In genomic region chr2:24761923-24762445, GRCm38 (mm10) we compare ENCODE assay signal across 8 mouse cellular contexts. TPM values are rescaled to one million over a fixed set of nuclear protein-coding genes. Genes with fewer than 3 reads are reported as not detected.
DNase-seq lines count a peak whose midpoint lies in the region; ATAC-seq and TF ChIP-seq lines count a peak whose summit lies in the region.

No protein-coding gene starts in this region.

- no peak for TF ChIP-seq CTCF in kidney, postnatal 0 days (IDR thresholded peaks at IDR 0.05; ENCODE audit: low read depth)

- no peak overlapping the region for H3K9ac ChIP-seq in heart, embryonic 11.5 days (ENCODE audit: low read depth, low read length)
- H3K9ac ChIP-seq in kidney, postnatal 0 days (ENCODE audit: low read depth, low read length): no peak overlapping the region
- H3K9ac ChIP-seq in limb, embryonic 15.5 days: no peak overlapping the region
- H3K9ac ChIP-seq in stomach, embryonic 16.5 days (ENCODE audit: low read length): no peak overlapping the region

- no peaks in the 10 kb centered on the region for H3K9me3 ChIP-seq in heart, embryonic 11.5 days (replicated peaks; ENCODE audit: control insufficient read depth, low read length)
- H3K9me3 ChIP-seq in kidney, postnatal 0 days (replicated peaks; ENCODE audit: low read length): no peaks in the 10 kb centered on the region
- H3K9me3 ChIP-seq in limb, embryonic 15.5 days: no peaks in the 10 kb centered on the region
- no peaks in the 10 kb centered on the region for H3K9me3 ChIP-seq in stomach, embryonic 16.5 days (replicated peaks; ENCODE audit: control insufficient read depth, low read length)

- peaks cover 33% of the 10 kb centered on the region for H3K27me3 ChIP-seq in heart, embryonic 11.5 days (ENCODE audit: control insufficient read depth, insufficient read depth, low read length)
- H3K27me3 ChIP-seq in kidney, postnatal 0 days (ENCODE audit: insufficient read depth, low read length): peaks cover 21% of the 10 kb centered on the region
- peaks cover 42% of the 10 kb centered on the region for H3K27me3 ChIP-seq in limb, embryonic 15.5 days
- H3K27me3 ChIP-seq in stomach, embryonic 16.5 days (ENCODE audit: control insufficient read depth, insufficient read depth, low read length): peaks cover 21% of the 10 kb centered on the region

- peak overlapping the region; percentile 58 for H3K4me3 ChIP-seq in heart, embryonic 11.5 days (ENCODE audit: low read depth, low read length)
- peak overlapping the region; percentile 49 for H3K4me3 ChIP-seq in kidney, postnatal 0 days (replicated peaks; ENCODE audit: low read depth, low read length)
- H3K4me3 ChIP-seq in limb, embryonic 15.5 days: peak overlapping the region; percentile 55
- H3K4me3 ChIP-seq in stomach, embryonic 16.5 days (replicated peaks; ENCODE audit: low read length): peak overlapping the region; percentile 55

- peak; percentile 32; the same call in 1 of the 2 replicates for ATAC-seq in heart, embryonic 11.5 days (replicated peaks; ENCODE audit: insufficient number of reproducible peaks, low FRiP score, low TSS enrichment)
- ATAC-seq in kidney, postnatal 0 days (replicated peaks; ENCODE audit: low FRiP score, low read depth): peak; percentile 50
- peak; percentile 70 for ATAC-seq in limb, embryonic 15.5 days (ENCODE audit: insufficient number of reproducible peaks, low FRiP score, low TSS enrichment, low read depth)
- ATAC-seq in monocyte, adult 5-6 weeks (replicated peaks; ENCODE audit: insufficient number of reproducible peaks, low FRiP score, low TSS enrichment, poor library complexity, severe bottlenecking): 0 out of 2 replicates have a peak, but pooled peaks have one; percentile 9
- ATAC-seq in stomach, embryonic 16.5 days (ENCODE audit: insufficient read depth, low FRiP score): peak; percentile 75

- H3K4me2 ChIP-seq in heart, embryonic 11.5 days: peak overlapping the region; percentile 96
- H3K4me2 ChIP-seq in kidney, postnatal 0 days (ENCODE audit: low read length): peak overlapping the region; percentile 96
- H3K4me2 ChIP-seq in limb, embryonic 15.5 days: peak overlapping the region; percentile 99
- H3K4me2 ChIP-seq in stomach, embryonic 16.5 days (ENCODE audit: low read depth, low read length): peak overlapping the region; percentile 99

- peak; percentile 25 to 48 for DNase-seq in heart, adult 18-20 months
- no peak for DNase-seq in heart, adult 8-10 months (ENCODE audit: low spot score)
- DNase-seq in embryo, embryonic 11.5 days (ENCODE audit: low read depth, low spot score): peak; percentile 75
- peak; percentile 86 for DNase-seq in kidney, postnatal 0 days (ENCODE audit: low spot score)

- H3K4me1 ChIP-seq in heart, embryonic 11.5 days (ENCODE audit: control insufficient read depth, insufficient read depth, low read length): peaks cover 14% of the 10 kb centered on the region
- H3K4me1 ChIP-seq in kidney, postnatal 0 days (replicated peaks; ENCODE audit: insufficient read depth, low read length): peaks cover 12% of the 10 kb centered on the region
- H3K4me1 ChIP-seq in limb, embryonic 15.5 days: peaks cover 18% of the 10 kb centered on the region
- peaks cover 7% of the 10 kb centered on the region for H3K4me1 ChIP-seq in stomach, embryonic 16.5 days (ENCODE audit: control insufficient read depth, insufficient read depth, low read length)

- no peak overlapping the region for H3K27ac ChIP-seq in heart, embryonic 11.5 days (ENCODE audit: low read depth, low read length)
- H3K27ac ChIP-seq in kidney, postnatal 0 days: no peak overlapping the region
- H3K27ac ChIP-seq in limb, embryonic 15.5 days: no peak overlapping the region
- H3K27ac ChIP-seq in stomach, embryonic 16.5 days (ENCODE audit: low read length): no peak overlapping the region

- 1% methylated on average over 35 of the region's 35 CpGs for WGBS in heart, embryonic 11.5 days (ENCODE audit: insufficient replicate concordance)
- 1% methylated on average over 35 of the region's 35 CpGs for WGBS in kidney, postnatal 0 days
- WGBS in limb, embryonic 15.5 days: 1% methylated on average over 35 of the region's 35 CpGs
- 0% methylated on average over 35 of the region's 35 CpGs for WGBS in stomach, embryonic 16.5 days

- no peaks in the 10 kb centered on the region for H3K36me3 ChIP-seq in heart, embryonic 11.5 days (ENCODE audit: control insufficient read depth, insufficient read depth, low read length)
- H3K36me3 ChIP-seq in kidney, postnatal 0 days (ENCODE audit: insufficient read depth, low read length): no peaks in the 10 kb centered on the region
- H3K36me3 ChIP-seq in limb, embryonic 15.5 days: no peaks in the 10 kb centered on the region
- no peaks in the 10 kb centered on the region for H3K36me3 ChIP-seq in stomach, embryonic 16.5 days (ENCODE audit: control insufficient read depth, insufficient read depth, low read length)

RNA-seq across cellular contexts. Expression of gene Cacna1b, which starts 1.0 kb away (rescaled TPM):
- under 1 TPM; 0.17 to 0.31 TPM for total RNA-seq in heart, adult 18-20 months (2021)
- total RNA-seq in heart, adult 8-10 months (2022): 1 to 10 TPM in 1 of 4 experiments, under 1 TPM in 2, not detected in 1; 0.32 to 1.1 (median 0.33) TPM
- 0.23 and 0.32 TPM in 2 replicates for polyA plus RNA-seq in heart, embryonic 11.5 days (2014; fragmentation: Nextera tagmentation; extraction: Ambion mirVana)
- 0.09 and 0.16 TPM in 2 replicates for polyA plus RNA-seq in kidney, postnatal 0 days (2015; fragmentation: Nextera tagmentation; extraction: Ambion mirVana)
- polyA plus RNA-seq in limb, embryonic 15.5 days (2015; fragmentation: Nextera tagmentation; extraction: Ambion mirVana): 1.2 and 1.5 TPM in 2 replicates
- not detected in 3 replicates for total RNA-seq in monocyte, adult 5-6 weeks (2017)
- 0.90 and 0.99 TPM in 2 replicates for polyA plus RNA-seq in stomach, embryonic 16.5 days (2015; fragmentation: Nextera tagmentation; extraction: Ambion mirVana)

Comparison
In these comparisons a context has a peak if more than half of its experiments do, and no peak if none do; other contexts are left out.
1. ATAC-seq: peak in every context shown above with its lines; median percentile 75 in stomach, embryonic 16.5 days; 70 in limb, embryonic 15.5 days; 50 in kidney, postnatal 0 days; 32 in heart, embryonic 11.5 days; 9 in monocyte, adult 5-6 weeks.